Mouse (Mus musculus): Measurements from ENCODE around the gene Cpne5.

GRCm38 (mm10) chr17:29183162-29183561 is 54.8 kb downstream of the Cpne5 start:
- TF ChIP-seq MAZ (IDR thresholded peaks at IDR 0.05; ENCODE audit: low read depth, low read length), result no peak
- TF ChIP-seq CTCF (IDR thresholded peaks at IDR 0.05 in 2 of 3, conservative IDR thresholded peaks at IDR 0.05 in 1 of 3; ENCODE audit: control insufficient read depth in 1 of 3, insufficient read depth in 1 of 3, low read depth in 2 of 3, low read length in 3 of 3, poor library complexity in 1 of 3, severe bottlenecking in 1 of 3), result no peak
- TF ChIP-seq ZNF384 (IDR thresholded peaks at IDR 0.05; ENCODE audit: low read depth, low read length), result no peak
- TF ChIP-seq EP300 (IDR thresholded peaks at IDR 0.05; ENCODE audit: low read depth in 1 of 2, low read length in 2 of 2), result no peak
- no peak for TF ChIP-seq CHD1 (IDR thresholded peaks at IDR 0.05; ENCODE audit: low read depth, low read length)
- TF ChIP-seq TAL1 (IDR thresholded peaks at IDR 0.05; ENCODE audit: low read length), result no peak
